Mouse (Mus musculus): ENCODE measurements around the gene Apbb1ip.

The Apbb1ip gene

GRCm38 (mm10) chr2:22773549-22774180, at the start of gene Apbb1ip:
Gene Apbb1ip (plus strand): TSS chr2:22774094.
- DNase-seq (ENCODE audit: low spot score) = no peak

GRCm38 (mm10) chr2:22727113-22727512, 46.8 kb upstream of the Apbb1ip start:
- DNase-seq (ENCODE audit: low spot score) = no peak

- DNase-seq (ENCODE audit: low spot score) = no peak
Measured at GRCm38 (mm10) chr2:22736134-22736533, 37.8 kb upstream of the Apbb1ip start.

- no peak for DNase-seq (ENCODE audit: low spot score)
Measured at GRCm38 (mm10) chr2:22739369-22739768, 34.5 kb upstream of the Apbb1ip start.

GRCm38 (mm10) chr2:22740441-22740840, 33.5 kb upstream of the Apbb1ip start:
- no peak for DNase-seq (ENCODE audit: low spot score)

GRCm38 (mm10) chr2:22741222-22741621, 32.7 kb upstream of the Apbb1ip start:
- no peak for DNase-seq (ENCODE audit: low spot score)

- no peak for DNase-seq (ENCODE audit: low spot score)
Measured at GRCm38 (mm10) chr2:22744121-22744761, 29.7 kb upstream of the Apbb1ip start.

GRCm38 (mm10) chr2:22744876-22745275, 29.0 kb upstream of the Apbb1ip start:
- no peak for DNase-seq (ENCODE audit: low spot score)

GRCm38 (mm10) chr2:22746785-22747184, 27.1 kb upstream of the Apbb1ip start:
- DNase-seq (ENCODE audit: low spot score) = no peak

- DNase-seq (ENCODE audit: low spot score) = no peak
Measured at GRCm38 (mm10) chr2:22747941-22748340, 26.0 kb upstream of the Apbb1ip start.

- no peak for DNase-seq (ENCODE audit: low spot score)
Measured at GRCm38 (mm10) chr2:22749761-22750160, 24.1 kb upstream of the Apbb1ip start.

- no peak for DNase-seq (ENCODE audit: low spot score)
Measured at GRCm38 (mm10) chr2:22752492-22752891, 21.4 kb upstream of the Apbb1ip start.

GRCm38 (mm10) chr2:22753461-22754075, 20.3 kb upstream of the Apbb1ip start:
- no peak for DNase-seq (ENCODE audit: low spot score)

- DNase-seq (ENCODE audit: low spot score) = no peak
Measured at GRCm38 (mm10) chr2:22754222-22754824, 19.6 kb upstream of the Apbb1ip start.

- DNase-seq (ENCODE audit: low spot score) = no peak
Measured at GRCm38 (mm10) chr2:22755561-22755960, 18.3 kb upstream of the Apbb1ip start.

GRCm38 (mm10) chr2:22758310-22758972, 15.5 kb upstream of the Apbb1ip start:
- DNase-seq (ENCODE audit: low spot score) = peak; percentile 51

GRCm38 (mm10) chr2:22760452-22760851, 13.4 kb upstream of the Apbb1ip start:
- no peak for DNase-seq (ENCODE audit: low spot score)

- no peak for DNase-seq (ENCODE audit: low spot score)
Measured at GRCm38 (mm10) chr2:22761103-22761521, 12.8 kb upstream of the Apbb1ip start.

GRCm38 (mm10) chr2:22764774-22765387, 9.0 kb upstream of the Apbb1ip start:
- no peak for DNase-seq (ENCODE audit: low spot score)

GRCm38 (mm10) chr2:22771311-22771710, 2.6 kb upstream of the Apbb1ip start:
- no peak for DNase-seq (ENCODE audit: low spot score)

- peak; percentile 31 for DNase-seq (ENCODE audit: low spot score)
Measured at GRCm38 (mm10) chr2:22774181-22774751, 372 bp downstream of the Apbb1ip start.

GRCm38 (mm10) chr2:22775213-22775612, 1.3 kb downstream of the Apbb1ip start:
- DNase-seq (ENCODE audit: low spot score) = no peak
